Mouse (Mus musculus) midbrain, embryonic 14.5 days (tissue): ENCODE results near the gene Sdccag8. TPM values are rescaled to one million over a fixed set of nuclear protein-coding genes. Genes with fewer than 3 reads are reported as not detected.
A peak's percentile ranks its signal among the peaks of the same experiment; 100 is the strongest.

Experiments used
- ATAC-seq: fragments of 200-750 bp; cut with Nextera tagmentation; 2 replicates; pipeline ENCODE4 v1.8.0; 2017; ENCODE audit warnings: moderate number of reproducible peaks, moderate library complexity; ENCODE audit not compliant: low FRiP score, low TSS enrichment
- DNase-seq: peaks from one replicate; pipeline ENCODE4 v3.0.0-alpha.2; 2015
- H3K27ac ChIP-seq: fragments of 300-500 bp; sonication (generic); replicated peaks from 2 replicates; pipeline ENCODE4 v1.5.1; 2014; ENCODE audit warnings: mild to moderate bottlenecking, low read depth, low read length, moderate library complexity
- H3K27me3 ChIP-seq: fragments of 300-500 bp; sonication (generic); 2 replicates; pipeline ENCODE4 v1.6.1; 2014; ENCODE audit warnings: low read length, control low read depth, mixed read lengths; ENCODE audit not compliant: control insufficient read depth, insufficient read depth
- H3K36me3 ChIP-seq: fragments of 300-500 bp; sonication (generic); 2 replicates; pipeline ENCODE4 v1.6.1; 2014; ENCODE audit warnings: low read length, control low read depth; ENCODE audit not compliant: control insufficient read depth, insufficient read depth
- H3K4me1 ChIP-seq: fragments of 300-500 bp; sonication (generic); 2 replicates; pipeline ENCODE4 v1.6.1; 2014; ENCODE audit warnings: mild to moderate bottlenecking, antibody characterized with exemption, low read length, control low read depth; ENCODE audit not compliant: control insufficient read depth, insufficient read depth
- H3K4me2 ChIP-seq: fragments of 300-500 bp; sonication (generic); 2 replicates; pipeline ENCODE4 v1.6.1; 2014; ENCODE audit warnings: mild to moderate bottlenecking, low read length, moderate library complexity
- H3K4me3 ChIP-seq: fragments of 300-500 bp; sonication (generic); replicated peaks from 2 replicates; pipeline ENCODE4 v1.5.1; 2014; ENCODE audit warnings: low read depth, low read length
- H3K9ac ChIP-seq: fragments of 300-500 bp; sonication (generic); replicated peaks from 2 replicates; pipeline ENCODE4 v1.6.1; 2014; ENCODE audit warnings: mild to moderate bottlenecking, low read length, moderate library complexity
- H3K9me3 ChIP-seq: fragments of 300-500 bp; sonication (generic); 2 replicates; pipeline ENCODE4 v1.6.1; 2016; ENCODE audit warnings: low read length, control low read depth, mixed read lengths; ENCODE audit not compliant: control insufficient read depth
- WGBS: fragments of 180-500 bp; shearing (Covaris S2); extraction: QIAGEN DNeasy Blood & Tissue Kit; methylation state at CpG from one replicate; pipeline ENCODE4 v1.1.7; 2014; 5-methylcytosine and 5-hydroxymethylcytosine counted together
- polyA plus RNA-seq: library from polyadenylated mRNA; unstranded; fragments of >200 nt; fragmentation: Nextera tagmentation; extraction: Ambion mirVana; gene quantifications from 2 replicates; pipeline ENCODE4 v1.2.1, GENCODE M21; 2014

Sdccag8 gene
- polyA plus RNA-seq, 1 experiment from 2014 or later, result 23.5 TPM

GRCm38 (mm10) chr1:177046963-177047362 lies 232.5 kb downstream of the Sdccag8 start:
- Histone ChIP-seq H3K4me3 (no peak overlapping the region), H3K4me1 (no peaks in the 10 kb centered on the region), H3K9ac (no peak overlapping the region), H3K27ac (no peak overlapping the region), H3K9me3 (no peaks in the 10 kb centered on the region), H3K4me2 (no peak overlapping the region), H3K27me3 (no peaks in the 10 kb centered on the region), H3K36me3 (peaks cover 4% of the 10 kb centered on the region; the same call in 1 of the 2 replicates)
- ATAC-seq (no peak), DNase-seq (no peak)
- 92% methylated on average over 2 of the region's 2 CpGs for WGBS

GRCm38 (mm10) chr1:177048773-177049172 lies 234.3 kb downstream of the Sdccag8 start:
- no peak overlapping the region for H3K4me3 ChIP-seq
- H3K9me3 ChIP-seq, result no peaks in the 10 kb centered on the region
- no peak overlapping the region for H3K4me2 ChIP-seq
- no peak overlapping the region for H3K9ac ChIP-seq
- ATAC-seq, result no peak
- peaks cover 4% of the 10 kb centered on the region; the same call in 1 of the 2 replicates for H3K36me3 ChIP-seq
- 95% methylated on average over 2 of the region's 2 CpGs for WGBS
- no peak overlapping the region for H3K27ac ChIP-seq
- DNase-seq, result no peak
- no peaks in the 10 kb centered on the region for H3K27me3 ChIP-seq
- H3K4me1 ChIP-seq, result no peaks in the 10 kb centered on the region

- Histone ChIP-seq H3K4me2 (no peak overlapping the region), H3K27me3 (no peaks in the 10 kb centered on the region), H3K9ac (no peak overlapping the region), H3K4me3 (no peak overlapping the region), H3K36me3 (peaks cover 4% of the 10 kb centered on the region; the same call in 1 of the 2 replicates), H3K27ac (no peak overlapping the region), H3K9me3 (no peaks in the 10 kb centered on the region), H3K4me1 (no peaks in the 10 kb centered on the region)
- DNase-seq (no peak), ATAC-seq (no peak)
- 83% methylated on average over 11 of the region's 11 CpGs for WGBS
These were observed 237.0 kb downstream of the Sdccag8 start for GRCm38 (mm10) chr1:177051366-177051963.

- Histone ChIP-seq H3K4me3 (no peak overlapping the region), H3K9ac (no peak overlapping the region), H3K36me3 (0 out of 2 replicates have a peak, but pooled peaks cover 3% of the 10 kb centered on the region), H3K4me1 (no peaks in the 10 kb centered on the region), H3K27me3 (no peaks in the 10 kb centered on the region), H3K9me3 (no peaks in the 10 kb centered on the region), H3K4me2 (no peak overlapping the region), H3K27ac (no peak overlapping the region)
- no peak for DNase-seq
- 59% methylated on average over 2 of the region's 2 CpGs for WGBS
- ATAC-seq, result no peak
These were observed 240.4 kb downstream of the Sdccag8 start for GRCm38 (mm10) chr1:177054891-177055290.

- Histone ChIP-seq H3K9ac (no peak overlapping the region), H3K4me2 (no peak overlapping the region), H3K27ac (no peak overlapping the region), H3K4me3 (no peak overlapping the region), H3K9me3 (no peaks in the 10 kb centered on the region), H3K4me1 (no peaks in the 10 kb centered on the region), H3K36me3 (peaks cover 10% of the 10 kb centered on the region; the same call in 1 of the 2 replicates), H3K27me3 (no peaks in the 10 kb centered on the region)
- no peak for DNase-seq
- no peak for ATAC-seq
- WGBS, result 91% methylated on average over 2 of the region's 2 CpGs
These were observed 247.3 kb downstream of the Sdccag8 start for GRCm38 (mm10) chr1:177061761-177062160.

- no peak overlapping the region for H3K4me2 ChIP-seq
- H3K9me3 ChIP-seq, result no peaks in the 10 kb centered on the region
- H3K27me3 ChIP-seq, result no peaks in the 10 kb centered on the region
- ATAC-seq (no peak), DNase-seq (no peak)
- no peaks in the 10 kb centered on the region for H3K4me1 ChIP-seq
- no peak overlapping the region for H3K27ac ChIP-seq
- no peak overlapping the region for H3K9ac ChIP-seq
- peaks cover 7% of the 10 kb centered on the region; the same call in 1 of the 2 replicates for H3K36me3 ChIP-seq
- no peak overlapping the region for H3K4me3 ChIP-seq
These were observed 251.3 kb downstream of the Sdccag8 start for GRCm38 (mm10) chr1:177065732-177066131.

- ATAC-seq (no peak), DNase-seq (peak; percentile 24)
- no peak overlapping the region for H3K4me2 ChIP-seq
- 65% methylated on average over 8 of the region's 8 CpGs for WGBS
- no peaks in the 10 kb centered on the region for H3K9me3 ChIP-seq
- no peak overlapping the region for H3K4me3 ChIP-seq
- no peaks in the 10 kb centered on the region for H3K27me3 ChIP-seq
- no peaks in the 10 kb centered on the region for H3K4me1 ChIP-seq
- H3K36me3 ChIP-seq, result peaks cover 2% of the 10 kb centered on the region; the same call in 1 of the 2 replicates
- H3K27ac ChIP-seq, result no peak overlapping the region
- no peak overlapping the region for H3K9ac ChIP-seq
These were observed 252.7 kb downstream of the Sdccag8 start for GRCm38 (mm10) chr1:177067123-177067646.

GRCm38 (mm10) chr1:177069161-177069560 lies 254.7 kb downstream of the Sdccag8 start:
- 92% methylated on average over 2 of the region's 2 CpGs for WGBS
- DNase-seq, result no peak
- no peak for ATAC-seq

More at GRCm38 (mm10) chr1:177069161-177069560, 254.7 kb downstream of the Sdccag8 start:
- Histone ChIP-seq H3K27ac (no peak overlapping the region), H3K9ac (no peak overlapping the region), H3K4me3 (no peak overlapping the region), H3K4me2 (no peak overlapping the region), H3K36me3 (no peaks in the 10 kb centered on the region), H3K4me1 (no peaks in the 10 kb centered on the region), H3K27me3 (no peaks in the 10 kb centered on the region), H3K9me3 (no peaks in the 10 kb centered on the region)
